Mouse (Mus musculus) neural tube, embryonic 14.5 days (tissue): ENCODE measurements around the gene Lrrc45. TPM values are rescaled to one million over a fixed set of nuclear protein-coding genes. Genes with fewer than 3 reads are reported as not detected.

Experiments
- ATAC-seq: fragments of 200-750 bp; cut with Nextera tagmentation; 2 replicates; pipeline ENCODE4 v1.8.0; 2017; ENCODE audit warnings: low read depth, mild to moderate bottlenecking, moderate TSS enrichment, moderate library complexity
- H3K27ac ChIP-seq: fragments of 300-500 bp; sonication (generic); 2 replicates; pipeline ENCODE4 v1.5.1; 2014; ENCODE audit warnings: low read depth, mild to moderate bottlenecking, control low read depth, low read length, moderate library complexity, mixed read lengths
- H3K27me3 ChIP-seq: fragments of 300-500 bp; sonication (generic); 2 replicates; pipeline ENCODE4 v1.6.1; 2014; ENCODE audit warnings: low read length; ENCODE audit not compliant: control insufficient read depth, insufficient read depth
- H3K36me3 ChIP-seq: fragments of 300-500 bp; sonication (generic); 2 replicates; pipeline ENCODE4 v1.6.1; 2014; ENCODE audit warnings: low read length, mixed read lengths; ENCODE audit not compliant: control insufficient read depth, insufficient read depth
- H3K4me1 ChIP-seq: fragments of 300-500 bp; sonication (generic); 2 replicates; pipeline ENCODE4 v1.6.1; 2014; ENCODE audit warnings: low read length; ENCODE audit not compliant: control insufficient read depth, insufficient read depth
- H3K4me2 ChIP-seq: fragments of 300-500 bp; sonication (generic); 2 replicates; pipeline ENCODE4 v1.6.1; 2014; ENCODE audit warnings: mild to moderate bottlenecking, low read depth, low read length, control low read depth
- H3K4me3 ChIP-seq: fragments of 300-500 bp; sonication (generic); 2 replicates; pipeline ENCODE4 v1.5.1; 2014; ENCODE audit warnings: low read depth, low read length, control low read depth, mixed read lengths
- H3K9ac ChIP-seq: fragments of 300-500 bp; sonication (generic); replicated peaks from 2 replicates; pipeline ENCODE4 v1.6.1; 2014; ENCODE audit warnings: low read depth, mild to moderate bottlenecking, control low read depth, low read length, mixed read lengths
- H3K9me3 ChIP-seq: fragments of 300-500 bp; sonication (generic); 2 replicates; pipeline ENCODE4 v1.6.1; 2016; ENCODE audit warnings: low read length; ENCODE audit not compliant: control insufficient read depth
- WGBS: fragments of 180-500 bp; shearing (Covaris S2); extraction: QIAGEN DNeasy Blood & Tissue Kit; methylation state at CpG from one replicate; pipeline ENCODE4 v1.1.7; 2014; 5-methylcytosine and 5-hydroxymethylcytosine counted together
- polyA plus RNA-seq: library from polyadenylated mRNA; unstranded; fragments of >200 nt; fragmentation: Nextera tagmentation; extraction: Ambion mirVana; gene quantifications from 2 replicates; pipeline ENCODE4 v1.2.1, GENCODE M21; 2014

Gene Lrrc45
- polyA plus RNA-seq, 1 experiment from 2014 or later = 53.9 TPM

DNA sequence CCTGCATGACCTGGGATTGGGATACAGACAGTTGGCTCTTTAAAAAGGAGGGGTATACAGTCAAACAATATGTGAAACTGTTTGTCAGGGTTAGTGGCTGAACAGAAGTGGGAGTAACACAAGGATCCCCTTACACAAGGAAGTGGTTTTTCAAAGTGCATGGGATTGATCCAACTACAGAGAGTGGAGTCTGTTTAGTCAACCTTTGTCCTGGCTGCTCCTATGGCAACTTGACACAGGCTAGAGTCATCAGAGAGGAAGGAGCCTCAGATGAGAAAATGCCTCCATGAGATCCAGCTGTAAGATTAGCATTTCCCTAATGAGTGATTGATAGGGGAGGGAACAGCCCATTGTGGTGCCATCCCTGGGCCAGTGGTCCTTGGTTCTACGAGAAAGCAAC, 54.5 kb downstream of the Lrrc45 start:
- ATAC-seq = no peak
- no peaks in the 10 kb centered on the region for H3K36me3 ChIP-seq

More for the DNA sequence above, 54.5 kb downstream of the Lrrc45 start:
- Histone ChIP-seq H3K9ac (no peak overlapping the region), H3K4me1 (no peaks in the 10 kb centered on the region), H3K4me3 (no peak overlapping the region), H3K4me2 (no peak overlapping the region), H3K27ac (no peak overlapping the region), H3K27me3 (no peaks in the 10 kb centered on the region), H3K9me3 (no peaks in the 10 kb centered on the region)
- 63% methylated on average over 1 of the region's 1 CpGs for WGBS

Other genes starting within 250 kb of the Lrrc45 start
- gene Arl16, start 246.3 kb upstream of the Lrrc45 start, polyA plus RNA-seq = 65.5 and 68.1 TPM in 2 replicates
- 131 and 135 TPM in 2 replicates for gene Mrpl12, start 229.3 kb upstream of the Lrrc45 start, polyA plus RNA-seq
- 24.7 and 30.0 TPM in 2 replicates for gene Slc25a10, start 222.1 kb upstream of the Lrrc45 start, polyA plus RNA-seq
- 0.19 and 0.22 TPM in 2 replicates for gene Gcgr, start 183.2 kb upstream of the Lrrc45 start, polyA plus RNA-seq
- 248 and 267 TPM in 2 replicates for gene Mcrip1, start 164.2 kb upstream of the Lrrc45 start, polyA plus RNA-seq
- gene Ppp1r27, start 162.8 kb upstream of the Lrrc45 start, polyA plus RNA-seq = not detected in 2 replicates
- 248 and 330 TPM in 2 replicates for gene P4hb, start 140.7 kb upstream of the Lrrc45 start, polyA plus RNA-seq
- 419 and 479 TPM in 2 replicates for gene Arhgdia, start 132.3 kb upstream of the Lrrc45 start, polyA plus RNA-seq
- 191 and 222 TPM in 2 replicates for gene Alyref, start 115.6 kb upstream of the Lrrc45 start, polyA plus RNA-seq
- 209 and 236 TPM in 2 replicates for gene Anapc11, start 115.5 kb upstream of the Lrrc45 start, polyA plus RNA-seq
- gene Npb, start 105.4 kb upstream of the Lrrc45 start, polyA plus RNA-seq = 1.3 TPM in 1 of 2 replicates, not detected in the other
- 170 and 187 TPM in 2 replicates for gene Pcyt2, start 96.0 kb upstream of the Lrrc45 start, polyA plus RNA-seq
- 42.8 and 48.2 TPM in 2 replicates for gene Sirt7, start 88.7 kb upstream of the Lrrc45 start, polyA plus RNA-seq
- 30.5 and 36.8 TPM in 2 replicates for gene Mafg, start 80.3 kb upstream of the Lrrc45 start, polyA plus RNA-seq
- gene Pycr1, start 70.2 kb upstream of the Lrrc45 start, polyA plus RNA-seq = 15.3 and 24.9 TPM in 2 replicates
- 2.3 and 2.5 TPM in 2 replicates for gene Myadml2, start 65.8 kb upstream of the Lrrc45 start, polyA plus RNA-seq
- gene Notum, start 52.8 kb upstream of the Lrrc45 start, polyA plus RNA-seq = 1.3 and 6.2 TPM in 2 replicates
- 137 and 141 TPM in 2 replicates for gene Aspscr1, start 41.0 kb upstream of the Lrrc45 start, polyA plus RNA-seq
- gene Cenpx, start 187 bp upstream of the Lrrc45 start, polyA plus RNA-seq = 87.6 and 95.8 TPM in 2 replicates
- gene Rac3, start 7.5 kb downstream of the Lrrc45 start, polyA plus RNA-seq = 70.7 and 135 TPM in 2 replicates
- gene Dcxr, start 13.4 kb downstream of the Lrrc45 start, polyA plus RNA-seq = 10.2 and 10.5 TPM in 2 replicates
- 0.39 and 0.81 TPM in 2 replicates for gene Cbr2, start 18.2 kb downstream of the Lrrc45 start, polyA plus RNA-seq
- gene Hmga1b, start 48.9 kb downstream of the Lrrc45 start, polyA plus RNA-seq = 0.52 and 2.1 TPM in 2 replicates
- 89.6 and 91.1 TPM in 2 replicates for gene Rfng, start 70.3 kb downstream of the Lrrc45 start, polyA plus RNA-seq
- gene Gps1, start 70.3 kb downstream of the Lrrc45 start, polyA plus RNA-seq = 302 and 312 TPM in 2 replicates
- 44.8 and 47.8 TPM in 2 replicates for gene Dus1l, start 82.5 kb downstream of the Lrrc45 start, polyA plus RNA-seq
- 107 and 117 TPM in 2 replicates for gene Fasn, start 110.6 kb downstream of the Lrrc45 start, polyA plus RNA-seq
- gene Ccdc57, start 218.9 kb downstream of the Lrrc45 start, polyA plus RNA-seq = 6.1 and 6.7 TPM in 2 replicates
- gene Slc16a3, start 234.6 kb downstream of the Lrrc45 start, polyA plus RNA-seq = 2.9 and 4.6 TPM in 2 replicates